Mouse (Mus musculus) left cerebral cortex, adult 2 months (tissue): ENCODE results near the gene Inha. TPM values are rescaled to one million over a fixed set of nuclear protein-coding genes. Genes with fewer than 3 reads are reported as not detected.
A peak's percentile ranks its signal among the peaks of the same experiment; 100 is the strongest.

Source experiments
- DNase-seq, 2 experiments: peaks; one replicate each; pipeline ENCODE4 v3.0.0; 2021 to 2022; ENCODE audit warnings: low spot score in 2 of 2, mixed read lengths in 1 of 2; ENCODE audit errors: extremely low spot score in 1 of 2
- H3K27ac ChIP-seq: fragments of 200-600 bp; 2 replicates; pipeline ENCODE4 v1.8.1; 2022
- H3K4me3 ChIP-seq: fragments of 200-600 bp; 2 replicates; pipeline ENCODE4 v1.8.1; 2022
- CTCF ChIP-seq: fragments of 200-600 bp; IDR thresholded peaks from 2 replicates; pipeline ENCODE4 v1.8.1; 2022; ENCODE audit warnings: antibody characterized with exemption, mild to moderate bottlenecking, moderate library complexity
- intact Hi-C: fragments of 180-260 bp; cut with DNase I; formaldehyde crosslinking; loops from one replicate; pipeline ENCODE4 v1.15.1; 2025
- total RNA-seq, 2 experiments: library from RNA; stranded (reverse); gene quantifications; 2 replicates each; pipeline ENCODE4 v1.2.3; 2021

Gene Inha
- total RNA-seq, 2 experiments from 2014 or later, result 24.8 to 30.1 TPM

GRCm38 (mm10) chr1:75532280-75533172 is 25.6 kb downstream of the Inha start:
- no peak for DNase-seq
- intact Hi-C loops, result no loop called here
- Histone ChIP-seq H3K27ac (no peak overlapping the region), H3K4me3 (no peak overlapping the region)
- no peak for TF ChIP-seq CTCF

GRCm38 (mm10) chr1:75533325-75534252 is 26.7 kb downstream of the Inha start:
- H3K4me3 ChIP-seq, result no peak overlapping the region
- no peak overlapping the region for H3K27ac ChIP-seq
- no peak for DNase-seq
- intact Hi-C loops, result no loop called here
- TF ChIP-seq CTCF, result no peak

- DNase-seq, result no peak
- intact Hi-C loops, result no loop called here
- H3K27ac ChIP-seq, result no peak overlapping the region
- no peak for TF ChIP-seq CTCF
- no peak overlapping the region for H3K4me3 ChIP-seq
These were observed 30.7 kb downstream of the Inha start for GRCm38 (mm10) chr1:75537587-75537986.

GRCm38 (mm10) chr1:75538597-75539190 is 31.8 kb downstream of the Inha start:
- Histone ChIP-seq H3K4me3 (no peak overlapping the region), H3K27ac (no peak overlapping the region)
- TF ChIP-seq CTCF, result no peak
- no peak for DNase-seq
- intact Hi-C loops, result no loop called here

- no peak for TF ChIP-seq CTCF
- DNase-seq, result no peak
- H3K4me3 ChIP-seq, result no peak overlapping the region
- intact Hi-C loops, result no loop called here
- H3K27ac ChIP-seq, result no peak overlapping the region
These were observed 34.6 kb downstream of the Inha start for GRCm38 (mm10) chr1:75541496-75541895.

- Histone ChIP-seq H3K4me3 (no peak overlapping the region), H3K27ac (no peak overlapping the region)
- DNase-seq, result no peak
- no peak for TF ChIP-seq CTCF
- intact Hi-C loops, result no loop called here
These were observed 37.5 kb downstream of the Inha start for GRCm38 (mm10) chr1:75544351-75544750.

- peak within 1 kb of the TSS; percentile 90 for H3K4me3 ChIP-seq
- H3K27ac ChIP-seq, result peak within 1 kb of the TSS; percentile 97
- peak; percentile 26 for TF ChIP-seq CTCF
- DNase-seq, result peak; percentile 67
- intact Hi-C loops, result loop anchor here (5.0 kb wide), 1 partner anchor 39 kb away; the partner anchor contains the start of genes Inha and Obsl1
These were observed 39.4 kb downstream of the Inha start, which contains the start of gene Slc4a3 for GRCm38 (mm10) chr1:75545965-75546956. TSS of gene Slc4a3 (plus strand) at chr1:75546266.

- no peak for DNase-seq
- TF ChIP-seq CTCF, result no peak
- intact Hi-C loops, result loop anchor here (5.0 kb wide), 1 partner anchor 40 kb away; the partner anchor contains the start of genes Inha and Obsl1
- peak overlapping the region; percentile 90 for H3K4me3 ChIP-seq
- peak overlapping the region; percentile 40; the same call in 1 of the 2 replicates for H3K27ac ChIP-seq
These were observed 40.5 kb downstream of the Inha start for GRCm38 (mm10) chr1:75547351-75547750.

GRCm38 (mm10) chr1:75548083-75548482 is 41.2 kb downstream of the Inha start:
- no peak for TF ChIP-seq CTCF
- DNase-seq, result no peak
- Histone ChIP-seq H3K27ac (peak overlapping the region; percentile 40; the same call in 1 of the 2 replicates), H3K4me3 (peak overlapping the region; percentile 90; the same call in 1 of the 2 replicates)
- intact Hi-C loops, result loop anchor here (5.0 kb wide), 1 partner anchor 41 kb away; the partner anchor contains the start of genes Inha and Obsl1

- no peak for DNase-seq
- Histone ChIP-seq H3K4me3 (no peak overlapping the region), H3K27ac (peak overlapping the region; percentile 32; the same call in 1 of the 2 replicates)
- no peak for TF ChIP-seq CTCF
- intact Hi-C loops, result loop anchor here (5.0 kb wide), 1 partner anchor 42 kb away; the partner anchor contains the start of genes Inha and Obsl1
These were observed 42.0 kb downstream of the Inha start for GRCm38 (mm10) chr1:75548871-75549270.
